Mouse (Mus musculus) mature B cell (primary cell): Measurements from ENCODE around the gene Rbm15b.

Experiments
- in situ Hi-C: fragments of 300-500 bp; cut with MboI; formaldehyde crosslinking; loops from 2 replicates; pipeline ENCODE4 v1.14.3; 2019

The Rbm15b gene

DNA sequence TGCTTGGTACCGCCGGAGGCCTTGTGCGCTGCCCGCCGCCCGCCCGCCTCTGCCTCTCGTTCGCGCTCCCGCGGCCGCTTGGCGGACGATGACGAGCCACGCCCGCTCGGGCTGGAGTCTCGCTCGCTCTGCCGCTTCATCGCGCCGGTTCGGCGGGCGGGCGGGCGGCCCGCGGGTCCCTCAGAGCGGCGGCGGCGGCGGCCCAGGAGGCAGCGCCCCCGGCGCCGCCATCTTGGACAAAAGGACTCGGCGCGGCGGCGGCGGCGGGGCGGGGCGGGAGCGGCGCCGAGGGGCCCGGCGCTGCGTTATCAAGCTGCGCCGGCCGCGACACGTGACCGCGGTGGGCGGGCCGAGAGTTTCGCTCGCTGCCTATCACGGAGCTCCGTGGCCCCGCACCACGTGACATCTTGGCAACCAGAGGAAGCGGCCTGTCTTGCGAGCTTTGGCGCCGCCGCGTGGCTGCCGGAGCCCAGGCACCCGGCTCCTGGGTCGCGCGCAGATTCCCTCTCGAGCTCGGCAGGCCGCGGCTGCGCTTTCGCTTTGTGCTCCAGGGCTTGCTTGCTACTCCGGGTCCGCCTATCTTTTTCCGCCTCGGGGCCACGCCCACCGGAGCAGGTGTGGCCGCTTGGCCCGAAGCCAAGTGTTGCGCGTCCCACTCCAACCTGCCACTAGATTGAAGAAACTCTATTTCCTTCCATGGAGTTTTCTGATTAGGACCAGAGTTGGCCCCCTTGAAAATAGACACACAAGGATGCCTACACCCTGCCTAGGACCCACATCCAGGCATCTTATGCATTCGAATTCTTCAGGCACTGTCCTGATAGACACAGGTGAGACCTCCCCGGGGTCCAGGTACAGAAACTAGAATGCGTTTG is at the start of gene Rbm15b:
Gene Rbm15b (minus strand): TSS at position 601 of the 875 bp plus-strand sequence.
- in situ Hi-C loops = no loop called here

DNA sequence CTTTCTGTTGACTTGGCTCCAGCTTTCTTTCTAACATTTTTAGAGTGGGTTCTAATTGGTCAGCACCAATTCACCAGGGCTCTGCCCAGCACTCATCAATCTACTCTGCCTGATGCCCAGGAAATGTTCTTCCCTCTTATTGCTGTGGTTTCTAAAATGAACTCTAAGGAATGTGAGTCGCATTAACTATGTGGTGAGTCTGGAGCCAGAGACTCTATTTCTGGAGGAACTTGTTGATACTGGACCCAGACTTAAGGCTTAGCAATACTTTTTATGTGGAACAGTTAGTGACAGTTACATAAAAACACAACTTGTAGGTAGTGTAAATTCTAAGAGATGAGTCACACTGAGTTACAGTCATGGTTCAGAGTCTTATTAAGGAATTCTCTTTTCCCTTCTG is 47.8 kb upstream of the Rbm15b start:
- in situ Hi-C loops = no loop called here

DNA sequence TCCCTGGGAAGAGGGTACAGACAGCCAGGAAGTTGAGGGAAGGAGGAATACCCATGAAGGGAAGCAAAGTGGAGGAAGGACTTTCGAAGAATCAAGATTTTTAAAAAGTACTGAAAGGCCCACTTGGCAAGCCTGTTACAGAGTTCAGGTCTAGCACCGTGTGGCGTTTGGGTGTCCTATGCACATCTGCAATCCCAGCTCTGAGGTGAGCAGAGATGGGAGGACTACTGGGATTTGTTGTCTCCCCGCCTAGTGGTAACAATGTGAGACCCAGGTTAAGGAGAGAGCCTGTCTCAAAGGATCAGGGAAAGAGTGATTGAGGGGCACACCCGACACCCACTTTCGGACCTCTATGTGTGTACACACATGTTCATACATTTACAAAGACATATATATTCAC is 27.6 kb upstream of the Rbm15b start:
- in situ Hi-C loops = no loop called here

DNA sequence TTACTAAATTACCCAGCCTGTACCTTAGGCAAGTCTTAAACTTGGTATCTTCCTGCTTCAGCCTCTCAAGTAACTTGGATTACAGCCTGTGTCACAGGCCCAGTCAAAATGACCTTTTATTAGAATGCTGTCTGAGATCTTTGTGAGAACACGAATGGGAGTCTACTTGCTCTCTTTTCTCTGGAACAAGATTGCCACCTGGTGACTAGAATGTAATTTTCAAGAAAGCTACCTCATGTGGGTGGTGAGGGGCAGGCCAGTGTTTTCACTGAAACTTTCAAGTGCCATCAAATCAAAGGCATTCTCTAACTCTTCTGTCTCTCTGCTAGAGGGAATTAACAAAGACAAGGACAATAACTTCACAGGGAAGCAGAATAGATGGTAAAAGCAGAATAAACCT is 26.5 kb upstream of the Rbm15b start:
- in situ Hi-C loops = no loop called here

DNA sequence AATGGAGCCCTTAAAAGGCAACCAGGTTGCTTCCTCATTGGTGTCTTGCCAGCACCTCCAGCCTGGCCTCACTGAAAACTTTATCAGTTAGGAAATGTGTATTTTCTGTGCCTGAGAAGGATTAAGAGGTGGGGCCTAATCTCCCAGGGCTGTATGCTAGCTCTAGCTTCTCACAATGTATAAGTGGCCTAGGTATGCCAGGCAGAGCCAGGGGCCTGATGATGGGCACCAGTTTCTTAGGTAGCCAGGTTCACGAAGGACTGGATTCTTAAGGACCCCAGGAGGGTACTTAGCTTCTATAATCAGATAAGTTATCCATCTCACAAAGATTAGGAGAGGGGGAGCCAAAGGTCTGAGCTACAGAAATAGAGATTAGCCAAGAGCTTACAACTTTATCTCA is 24.4 kb upstream of the Rbm15b start:
- in situ Hi-C loops = no loop called here

DNA sequence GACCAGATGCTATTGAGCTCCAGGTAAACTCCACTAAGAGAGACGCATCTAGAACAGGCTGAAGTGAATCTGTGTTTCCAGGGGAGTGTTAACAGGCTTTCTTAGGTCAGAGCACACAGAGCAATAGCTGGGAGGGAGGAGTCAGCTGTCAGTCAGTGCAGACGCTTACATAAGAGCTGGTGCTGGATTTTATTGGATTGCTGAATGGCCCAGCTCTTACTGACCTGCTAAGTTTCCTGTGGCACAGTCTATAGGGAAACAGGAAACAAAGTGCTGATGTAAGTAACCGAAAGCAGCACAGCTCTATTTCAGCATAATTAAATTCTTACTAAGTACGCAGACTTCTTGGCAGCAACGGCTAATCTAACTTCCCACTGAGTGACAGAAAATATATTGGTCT is 21.5 kb upstream of the Rbm15b start:
- in situ Hi-C loops = loop anchor here (10.0 kb wide), 1 partner anchor 386 kb away; the partner anchor contains the start of gene Cish

DNA sequence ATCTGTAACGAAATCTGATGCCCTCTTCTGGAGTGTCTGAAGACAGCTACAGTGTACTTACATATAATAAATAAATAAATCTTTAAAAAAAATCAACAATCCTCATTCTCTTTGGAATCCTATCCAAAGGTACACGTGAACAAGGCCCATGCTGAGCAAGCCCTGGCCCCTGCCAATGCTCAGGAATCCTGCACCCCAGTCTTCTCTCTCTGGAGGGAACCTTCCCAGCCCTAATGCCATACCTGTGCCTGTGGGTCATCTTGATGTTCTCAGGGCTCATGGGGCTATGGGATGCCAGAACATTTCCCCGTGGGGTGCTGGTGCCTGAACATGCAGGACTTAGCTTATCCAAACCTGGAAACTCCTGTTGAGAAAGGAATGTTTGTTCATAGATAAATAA is 20.9 kb upstream of the Rbm15b start:
- in situ Hi-C loops = loop anchor here (10.0 kb wide), 1 partner anchor 387 kb away; the partner anchor contains the start of gene Cish

DNA sequence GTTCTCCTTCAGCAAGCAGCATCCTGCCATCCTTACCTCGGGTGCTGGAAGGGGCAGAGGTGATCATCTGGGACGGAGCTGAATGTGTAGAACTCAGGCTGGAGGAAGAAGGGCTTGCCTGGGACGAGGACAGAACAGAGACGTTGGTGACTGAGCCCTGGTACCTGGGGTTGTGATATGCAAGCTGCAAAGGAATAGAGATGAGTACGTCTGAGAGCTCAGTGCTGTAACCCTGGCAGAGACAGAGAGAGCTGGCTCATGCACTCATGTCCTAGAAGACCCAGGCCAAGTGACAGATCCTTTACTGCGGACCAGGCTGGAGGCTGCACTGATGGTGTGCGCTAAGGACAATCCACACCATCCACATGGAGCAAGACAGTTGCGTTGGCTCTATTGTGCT is 19.4 kb upstream of the Rbm15b start:
- in situ Hi-C loops = loop anchor here (10.0 kb wide), 1 partner anchor 388 kb away; the partner anchor contains the start of gene Cish

DNA sequence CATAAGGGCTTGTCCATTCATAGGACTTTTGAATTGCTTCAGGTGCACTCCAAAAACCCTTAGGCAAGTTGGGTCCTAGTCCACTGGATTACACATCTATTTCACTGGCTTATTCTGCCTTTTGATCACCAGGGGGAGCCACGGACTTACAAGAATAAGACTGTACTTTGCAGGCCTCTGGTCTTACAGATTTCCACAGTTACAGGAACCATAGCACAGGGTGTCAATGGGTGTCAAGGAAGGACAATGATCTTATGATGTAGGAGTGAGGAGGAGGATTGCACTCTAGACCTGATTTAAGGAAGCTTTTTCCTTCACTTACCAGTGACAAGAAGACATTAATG is 16.5 kb upstream of the Rbm15b start:
- in situ Hi-C loops = loop anchor here (10.0 kb wide), 1 partner anchor 391 kb away; the partner anchor contains the start of gene Cish

DNA sequence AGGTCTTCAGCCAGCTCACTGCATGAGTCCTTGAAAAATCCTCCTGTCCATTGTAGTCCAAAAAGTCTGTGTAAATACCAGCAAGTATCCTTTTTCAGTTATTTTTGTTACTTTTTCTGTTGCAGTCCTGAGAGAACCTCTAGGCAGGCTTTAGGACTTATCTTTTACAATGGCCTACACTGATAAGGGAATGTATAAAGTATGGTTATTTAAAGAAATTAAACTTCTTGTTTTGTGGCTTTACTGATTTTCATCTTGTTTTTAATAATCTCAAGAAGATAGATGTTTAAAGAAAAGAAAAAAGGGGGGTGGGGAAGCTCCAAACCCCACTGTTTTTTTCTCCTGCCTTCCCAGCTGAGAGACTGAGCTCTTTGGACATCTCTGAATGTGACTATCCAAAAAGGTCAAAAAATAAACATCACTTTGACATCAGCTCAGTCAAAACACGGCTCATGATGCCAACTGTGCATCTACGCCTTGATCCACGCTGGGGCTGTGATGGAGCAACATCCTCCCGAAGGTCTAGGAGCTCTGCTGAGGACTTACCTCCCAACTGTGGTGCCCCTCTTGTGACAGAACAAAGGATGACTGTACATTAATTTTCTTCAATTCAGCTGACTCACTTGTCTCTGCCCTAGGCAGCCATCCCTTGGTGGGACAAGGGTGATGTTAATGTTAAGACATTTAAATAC is 16.0 kb upstream of the Rbm15b start:
- in situ Hi-C loops = loop anchor here (10.0 kb wide), 1 partner anchor 392 kb away; the partner anchor contains the start of gene Cish

DNA sequence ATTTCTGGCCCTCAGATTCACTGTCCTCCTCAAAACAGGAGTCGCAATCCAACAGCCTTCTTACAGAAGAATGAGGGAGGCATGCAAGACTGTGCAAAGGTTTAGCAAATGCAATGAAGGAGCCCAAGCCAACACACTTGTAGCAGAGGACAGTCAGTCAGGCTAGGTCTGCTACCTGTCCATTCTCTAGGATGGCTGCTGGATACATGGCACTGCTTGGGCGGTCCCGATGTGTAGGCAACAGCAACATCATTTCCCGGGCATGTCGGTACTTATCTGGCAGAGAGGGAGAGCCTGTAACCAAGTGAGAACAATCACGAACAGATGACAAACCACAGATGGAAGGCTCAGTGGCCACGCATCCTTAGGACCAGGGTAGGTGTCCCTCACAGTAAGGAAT is 14.4 kb upstream of the Rbm15b start:
- in situ Hi-C loops = loop anchor here (10.0 kb wide), 1 partner anchor 393 kb away; the partner anchor contains the start of gene Cish

DNA sequence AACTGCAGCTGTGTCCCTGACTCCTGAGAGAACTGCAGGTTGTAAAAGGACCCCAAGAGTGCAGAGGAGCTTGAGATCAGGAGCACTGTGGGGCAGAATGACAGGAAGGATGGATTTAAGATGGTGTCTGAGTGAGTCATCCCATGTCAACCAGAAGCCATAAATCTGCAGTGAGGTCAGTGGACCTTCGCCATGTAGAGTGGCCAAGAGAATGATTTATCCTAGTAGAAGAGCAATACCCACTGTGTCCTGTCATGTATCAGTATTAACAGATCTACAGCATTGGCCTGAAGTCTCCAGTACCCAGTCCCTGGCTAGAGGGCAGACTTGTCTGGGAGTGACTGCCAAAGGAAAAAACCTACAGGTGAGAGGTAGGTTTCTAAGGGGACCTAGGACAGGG is 11.7 kb upstream of the Rbm15b start:
- in situ Hi-C loops = loop anchor here (10.0 kb wide), 1 partner anchor 214 kb away; the partner anchor contains the start of gene Tex264

DNA sequence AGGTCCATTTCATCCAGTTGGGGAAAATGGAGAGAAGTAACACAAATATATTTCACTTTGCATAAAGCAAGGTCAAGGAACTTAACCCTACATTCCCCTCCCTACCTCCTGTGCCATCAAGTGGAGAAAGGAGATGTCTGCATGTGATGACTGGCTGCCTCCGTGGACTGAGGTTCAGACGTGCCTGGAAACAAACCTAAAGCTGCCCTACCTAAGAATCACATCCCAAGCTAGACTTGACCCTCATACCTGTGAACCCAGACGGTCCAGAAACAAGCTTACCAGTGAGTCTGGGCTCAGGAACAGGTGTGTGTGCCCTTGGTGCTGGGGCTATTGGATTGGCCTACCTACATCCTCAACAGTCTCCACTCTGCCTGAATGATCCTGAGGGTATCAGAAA is 6.1 kb upstream of the Rbm15b start:
- in situ Hi-C loops = loop anchor here (10.0 kb wide), 1 partner anchor 209 kb away; the partner anchor contains the start of gene Tex264

DNA sequence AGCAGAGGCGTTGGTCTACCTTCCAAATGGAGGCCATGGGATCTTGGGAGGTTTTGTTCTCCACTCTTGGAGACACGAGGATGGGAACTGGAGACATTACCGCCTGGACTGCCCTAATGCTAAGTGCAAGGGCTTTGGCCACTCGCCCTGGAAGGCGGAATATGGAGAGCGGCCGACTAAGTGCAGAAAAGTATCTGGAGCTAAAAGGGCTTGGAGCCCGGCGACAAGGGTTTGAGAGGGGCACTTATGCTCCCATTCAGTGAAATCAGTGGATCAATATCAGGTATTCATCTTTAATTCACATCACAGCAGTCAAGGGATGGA is 5.3 kb upstream of the Rbm15b start:
- in situ Hi-C loops = loop anchor here (10.0 kb wide), 1 partner anchor 208 kb away; the partner anchor contains the start of gene Tex264

DNA sequence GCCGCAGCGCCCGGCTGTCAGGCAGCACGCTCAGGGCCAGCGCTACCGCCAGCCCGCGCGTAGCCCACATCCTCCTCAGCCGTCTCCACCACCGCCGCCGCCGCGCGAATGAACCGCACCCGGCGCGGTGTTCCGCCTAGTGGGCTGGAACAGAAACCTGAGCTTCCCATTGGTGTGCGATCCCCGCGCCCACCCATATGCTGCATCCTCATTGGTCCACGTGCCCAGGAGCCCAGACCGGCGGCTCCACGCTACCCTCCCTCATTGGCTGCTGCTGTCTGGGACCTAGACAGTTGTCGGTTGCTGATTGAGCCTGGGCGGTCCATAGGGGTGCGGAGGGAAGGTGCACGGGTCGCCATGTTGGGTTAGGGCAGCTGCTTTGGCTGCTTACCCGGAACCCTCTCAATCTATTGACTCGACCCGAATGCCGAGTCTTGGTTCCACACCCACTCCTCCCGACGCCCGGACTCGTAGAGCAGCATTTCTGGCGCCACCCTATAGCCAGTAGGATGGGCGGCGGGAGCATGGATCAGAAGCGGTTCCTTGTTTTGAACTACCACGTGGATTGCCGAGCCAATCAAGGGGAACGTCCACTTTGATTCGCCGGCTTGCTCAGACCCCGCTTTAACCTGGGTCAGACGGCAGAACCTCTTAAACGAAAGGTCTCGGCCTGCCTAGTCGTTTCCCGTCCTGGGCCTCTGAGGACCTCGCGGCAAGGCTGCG is 4.8 kb upstream of the Rbm15b start, which contains the start of gene Manf:
Gene Manf (minus strand): TSS at position 151 of the 723 bp plus-strand sequence.
- in situ Hi-C loops = loop anchor here (10.0 kb wide), 1 partner anchor 207 kb away; the partner anchor contains the start of gene Tex264

DNA sequence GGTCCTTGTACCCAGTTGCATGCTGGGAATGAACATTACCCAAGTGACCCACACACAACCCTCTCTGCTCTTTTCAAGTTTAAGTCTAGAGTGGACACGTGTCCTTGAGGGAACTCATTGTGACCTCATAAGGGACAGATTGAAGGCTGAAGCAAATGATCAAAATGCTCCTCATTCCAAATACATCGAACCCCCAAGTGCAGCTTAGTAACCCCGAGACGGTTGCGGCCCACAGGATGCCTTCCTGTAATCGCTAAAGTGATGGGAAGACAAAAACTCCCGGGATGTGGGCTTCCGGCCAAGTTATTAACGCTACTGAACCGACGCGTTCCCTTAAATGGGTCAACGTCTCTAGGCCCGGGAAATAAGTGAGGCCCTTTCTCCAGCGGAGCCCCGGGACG is 4.1 kb upstream of the Rbm15b start:
- in situ Hi-C loops = loop anchor here (10.0 kb wide), 1 partner anchor 207 kb away; the partner anchor contains the start of gene Tex264

DNA sequence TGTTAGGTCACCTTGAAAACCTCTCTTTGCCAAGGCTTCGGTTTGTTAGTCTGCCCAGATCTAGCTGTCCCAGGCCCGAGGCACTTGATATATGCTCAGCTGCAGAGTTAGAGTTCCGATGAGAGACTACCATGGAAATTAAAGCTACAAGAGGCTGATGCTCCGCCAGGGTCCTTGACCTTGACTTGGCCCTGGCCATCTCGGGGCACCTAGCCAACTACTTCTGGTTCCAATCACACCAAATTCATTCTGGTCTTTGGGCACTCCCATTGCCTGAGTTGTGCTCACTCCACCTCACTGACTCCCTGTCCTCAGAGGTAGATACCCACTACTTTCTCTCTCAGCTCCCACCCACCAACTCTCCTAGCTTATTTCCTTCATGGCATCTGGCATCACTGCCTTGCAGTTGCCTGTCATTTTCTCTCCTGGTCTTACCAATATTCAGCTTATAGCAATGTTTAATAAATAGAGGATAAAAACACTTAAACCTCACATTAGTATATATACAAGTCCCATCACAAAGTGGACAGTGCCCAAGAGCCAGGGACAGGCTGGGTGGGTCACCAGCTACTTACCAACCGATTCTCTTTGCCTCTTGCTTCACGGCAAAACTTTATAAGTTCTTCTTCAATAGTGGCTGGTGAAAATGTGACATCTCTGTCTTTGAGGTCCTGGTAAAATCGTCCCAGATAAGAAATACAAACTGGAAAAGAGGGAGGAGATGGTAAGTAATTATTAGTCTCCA is 3.4 kb upstream of the Rbm15b start:
- in situ Hi-C loops = loop anchor here (10.0 kb wide), 1 partner anchor 206 kb away; the partner anchor contains the start of gene Tex264

DNA sequence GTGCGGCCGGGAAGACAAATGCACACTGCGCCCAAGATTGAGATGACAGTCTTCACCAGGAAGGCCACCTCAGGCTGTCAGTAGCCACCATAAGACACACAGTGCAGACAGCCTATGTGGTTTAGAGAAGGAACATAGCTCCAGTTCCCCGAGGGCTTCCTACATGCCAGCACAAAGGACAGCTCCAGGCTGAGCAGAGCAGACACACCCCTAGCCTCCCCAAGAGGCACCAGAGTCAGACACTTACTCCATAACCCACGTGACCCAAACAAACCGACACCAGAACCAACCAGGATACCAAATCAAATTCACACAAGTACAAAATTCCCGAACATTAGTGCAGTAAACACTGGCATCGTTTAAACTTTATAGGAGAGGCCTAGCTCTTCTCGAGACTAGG is 2.1 kb upstream of the Rbm15b start:
- in situ Hi-C loops = no loop called here

DNA sequence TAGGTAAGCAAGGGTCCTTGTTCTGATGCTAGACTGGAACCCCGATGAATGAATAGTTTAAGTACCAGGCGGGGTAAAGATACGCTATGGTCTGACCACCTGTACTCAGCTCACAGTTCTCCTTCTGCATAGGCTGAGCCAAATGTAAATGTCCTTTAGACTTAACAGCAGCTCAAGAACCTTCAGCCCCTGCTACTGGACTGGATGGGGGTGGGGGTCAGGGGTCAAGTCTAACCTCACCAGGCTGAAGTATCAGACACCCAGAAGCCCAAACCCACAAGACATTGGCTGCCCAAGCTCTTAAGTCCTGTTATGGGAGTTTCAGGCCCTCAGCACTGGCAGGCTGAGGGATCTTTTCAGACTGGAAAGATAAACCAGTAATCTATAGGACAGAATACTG is 1.1 kb upstream of the Rbm15b start:
- in situ Hi-C loops = no loop called here

DNA sequence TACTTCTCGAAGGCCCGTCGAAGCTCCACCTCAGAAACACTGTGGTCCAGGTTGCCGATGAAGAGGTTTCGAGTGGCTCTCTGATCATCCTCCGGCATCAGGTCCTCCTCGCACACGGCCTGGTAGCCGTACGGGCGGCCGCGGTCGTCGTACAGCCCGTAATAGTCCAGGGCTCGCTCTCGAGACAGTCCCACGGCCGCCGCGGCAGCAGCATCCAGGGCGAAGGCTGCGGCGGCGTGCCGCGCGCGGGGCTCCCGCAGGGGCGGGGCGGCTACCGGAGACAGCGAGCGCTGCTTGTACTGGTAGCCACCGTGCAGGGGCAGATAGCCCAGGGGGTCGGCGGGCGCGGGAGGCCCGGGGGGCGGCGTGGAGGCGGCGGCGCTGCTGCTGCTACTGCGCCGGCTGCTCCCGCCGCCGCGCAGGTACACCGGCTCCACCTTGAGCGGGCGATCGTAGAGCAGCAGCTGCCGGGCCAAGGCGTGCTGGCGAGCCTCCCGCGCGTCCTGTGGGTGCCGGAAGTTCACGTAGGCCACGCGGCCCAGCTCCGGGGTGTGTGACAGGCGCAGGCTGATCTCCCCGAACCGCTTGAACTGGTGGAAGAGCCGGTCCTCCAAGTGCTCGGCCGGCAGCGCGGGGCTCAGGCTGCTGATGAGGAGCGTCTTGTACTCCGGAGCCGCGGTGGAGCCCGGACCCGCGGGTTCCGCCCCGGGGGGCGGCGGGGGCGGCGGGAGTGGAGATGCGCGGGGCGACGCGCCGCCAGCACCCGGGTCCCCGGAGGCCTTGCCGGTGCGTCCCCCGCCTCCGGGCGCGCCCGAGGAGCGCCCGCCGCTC is 1.1 kb downstream of the Rbm15b start:
- in situ Hi-C loops = no loop called here
